Mouse (Mus musculus) kidney, postnatal 36 days (tissue): ENCODE data around the gene Slc24a4.
"Not testable (repeated sequence)": the region's sequence is repeated elsewhere in the genome, so short reads cannot be mapped to it uniquely, and the experiment has no call there.

Experiments
- DNase-seq, 2 experiments: peaks; one replicate each; pipeline ENCODE4 v3.0.0; 2021 to 2022; ENCODE audit warnings: mixed read lengths in 2 of 2

Gene Slc24a4

GRCm38 (mm10) chr12:102251070-102251469, 122.5 kb downstream of the Slc24a4 start:
- DNase-seq: no peak

GRCm38 (mm10) chr12:102251985-102252384, 123.5 kb downstream of the Slc24a4 start:
- peak; percentile 4 to 18 for DNase-seq

- DNase-seq: no peak
Observed at GRCm38 (mm10) chr12:102252525-102252924, 124.0 kb downstream of the Slc24a4 start.

GRCm38 (mm10) chr12:102255012-102255411, 126.5 kb downstream of the Slc24a4 start:
- DNase-seq: peak; percentile 18 to 51

GRCm38 (mm10) chr12:102258522-102259112, 130.1 kb downstream of the Slc24a4 start:
- DNase-seq: no peak

- peak; percentile 37 to 38 for DNase-seq
Observed at GRCm38 (mm10) chr12:102261933-102262396, 133.4 kb downstream of the Slc24a4 start.

GRCm38 (mm10) chr12:102262809-102263208, 134.3 kb downstream of the Slc24a4 start:
- no peak for DNase-seq

GRCm38 (mm10) chr12:102263249-102263648, 134.7 kb downstream of the Slc24a4 start:
- no peak for DNase-seq

- no peak for DNase-seq
Observed at GRCm38 (mm10) chr12:102266433-102266832, 137.9 kb downstream of the Slc24a4 start.

GRCm38 (mm10) chr12:102269144-102269543, 140.6 kb downstream of the Slc24a4 start:
- DNase-seq: no peak

- peak in 1 of 2 experiments; percentile 43 for DNase-seq
Observed at GRCm38 (mm10) chr12:102270776-102271405, 142.4 kb downstream of the Slc24a4 start.

- DNase-seq: peak; percentile 82 to 89
Observed at GRCm38 (mm10) chr12:102271447-102271846, 142.9 kb downstream of the Slc24a4 start.

- peak; percentile 82 to 94 for DNase-seq
Observed at GRCm38 (mm10) chr12:102275833-102276443, 147.4 kb downstream of the Slc24a4 start.

GRCm38 (mm10) chr12:102280290-102280689, 151.8 kb downstream of the Slc24a4 start:
- DNase-seq: not testable (repeated sequence)

GRCm38 (mm10) chr12:102280867-102281503, 152.5 kb downstream of the Slc24a4 start:
- DNase-seq: no peak

- no peak for DNase-seq
Observed at GRCm38 (mm10) chr12:102282126-102282525, 153.6 kb downstream of the Slc24a4 start.

GRCm38 (mm10) chr12:102282763-102283482, 154.4 kb downstream of the Slc24a4 start, which contains the start of gene Rin3:
Gene Rin3, plus strand, starts transcription at chr12:102283048.
- DNase-seq: peak; percentile 77 to 81

- DNase-seq: peak; percentile 87 to 90
Observed at GRCm38 (mm10) chr12:102283483-102284266, 155.1 kb downstream of the Slc24a4 start.

GRCm38 (mm10) chr12:102284267-102284610, 155.7 kb downstream of the Slc24a4 start:
- DNase-seq: no peak

GRCm38 (mm10) chr12:102284618-102285159, 156.2 kb downstream of the Slc24a4 start:
- no peak for DNase-seq

- DNase-seq: peak in 1 of 2 experiments; percentile 24
Observed at GRCm38 (mm10) chr12:102285318-102285717, 156.8 kb downstream of the Slc24a4 start.

- peak; percentile 33 to 42 for DNase-seq
Observed at GRCm38 (mm10) chr12:102285779-102286178, 157.2 kb downstream of the Slc24a4 start.
